Mouse (Mus musculus) small intestine, adult 2 months (tissue): ENCODE results near the gene Ptar1. TPM values are rescaled to one million over a fixed set of nuclear protein-coding genes. Genes with fewer than 3 reads are reported as not detected.

Experiments
- H3K27ac ChIP-seq: fragments of 200-500 bp; 2 replicates; pipeline ENCODE4 v1.5.1; 2012; ENCODE audit warnings: low read depth, low read length, control low read depth, inconsistent platforms; ENCODE audit not compliant: insufficient read depth
- H3K27me3 ChIP-seq: fragments of 200-500 bp; 2 replicates; pipeline ENCODE4 v1.6.1; 2012; ENCODE audit warnings: mild to moderate bottlenecking, moderate library complexity, low read length, inconsistent platforms; ENCODE audit not compliant: control insufficient read depth, insufficient read depth
- H3K36me3 ChIP-seq: fragments of 200-500 bp; 2 replicates; pipeline ENCODE4 v1.6.1; 2012; ENCODE audit warnings: mild to moderate bottlenecking, low read length, control low read depth, inconsistent platforms; ENCODE audit not compliant: control insufficient read depth, insufficient read depth
- H3K4me1 ChIP-seq: fragments of 200-500 bp; 2 replicates; pipeline ENCODE4 v1.6.1; 2012; ENCODE audit warnings: low read length, inconsistent platforms, mixed read lengths; ENCODE audit not compliant: control insufficient read depth, insufficient read depth, insufficient read length
- H3K4me3 ChIP-seq: fragments of 200-500 bp; 2 replicates; pipeline ENCODE4 v1.5.1; 2012; ENCODE audit warnings: low read depth, mild to moderate bottlenecking, control low read depth, inconsistent platforms, low read length, moderate library complexity
- CTCF ChIP-seq: fragments of 200-500 bp; IDR thresholded peaks from 2 replicates; pipeline ENCODE4 v1.5.1; 2012; ENCODE audit warnings: low read depth, mild to moderate bottlenecking, control low read depth, inconsistent platforms, low read length, moderate library complexity, mixed read lengths; ENCODE audit not compliant: insufficient replicate concordance, insufficient read length; ENCODE audit errors: extremely low read depth
- POLR2A ChIP-seq: fragments of 200-500 bp; IDR thresholded peaks from 2 replicates; pipeline ENCODE4 v1.6.1; 2012; ENCODE audit warnings: low read depth, mild to moderate bottlenecking, control low read depth, inconsistent platforms, low read length, moderate library complexity
- WGBS: fragments of 180-500 bp; shearing (Covaris S2); methylation state at CpG from one replicate; pipeline ENCODE4 v1.1.7; 2018; 5-methylcytosine and 5-hydroxymethylcytosine counted together
- polyA plus RNA-seq: library from polyadenylated mRNA; depleted of rRNA; stranded (reverse); fragments of >200 nt; gene quantifications from 2 replicates; pipeline ENCODE4 v1.2.3, GENCODE M21; 2012; rRNA removed

The Ptar1 gene
- polyA plus RNA-seq, 1 experiment, result 0.79 TPM

DNA sequence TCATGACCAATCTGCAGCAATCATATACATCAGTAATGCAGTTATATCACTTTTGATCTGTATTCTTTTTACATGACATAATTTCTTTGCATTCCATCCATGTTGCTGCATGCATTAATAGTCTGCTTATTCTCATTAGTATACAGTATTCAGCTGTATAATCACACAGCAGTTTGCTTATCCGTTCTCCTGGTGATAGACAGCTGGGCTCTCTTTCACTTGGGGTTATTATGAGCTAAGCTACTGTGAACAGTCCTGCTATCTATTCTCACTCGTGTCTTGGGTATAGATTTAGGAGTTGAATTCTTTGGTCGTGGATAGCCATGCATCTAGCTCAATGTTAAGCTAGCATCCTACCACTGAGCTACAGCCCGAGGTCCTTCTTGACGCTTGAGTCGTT is 88.1 kb downstream of the Ptar1 start:
- H3K27ac ChIP-seq, result no peak overlapping the region
- TF ChIP-seq CTCF (no peak), POLR2A (no peak)
- H3K4me1 ChIP-seq, result no peaks in the 10 kb centered on the region
- H3K4me3 ChIP-seq, result no peak overlapping the region
- H3K36me3 ChIP-seq, result no peaks in the 10 kb centered on the region
- 83% methylated on average over 6 of the region's 6 CpGs for WGBS
- H3K27me3 ChIP-seq, result no peaks in the 10 kb centered on the region

DNA sequence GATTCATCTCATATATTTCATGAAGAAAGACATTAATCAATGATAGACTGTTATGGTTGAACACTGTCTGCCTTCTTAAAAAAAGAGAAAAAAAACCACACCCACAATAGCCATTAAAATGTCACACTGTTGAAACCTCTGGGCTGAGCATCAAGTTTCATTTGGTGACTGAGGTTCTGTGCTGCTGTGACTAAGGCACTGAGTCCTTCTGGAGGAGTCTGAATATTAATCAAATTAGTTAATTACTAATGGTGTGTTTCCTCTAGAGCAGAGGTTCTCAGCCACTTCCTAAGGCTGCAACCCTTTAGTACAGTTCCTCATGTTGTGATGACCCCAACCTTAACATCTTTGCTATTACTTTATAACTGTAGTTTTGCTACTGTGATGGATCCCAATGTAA is 91.9 kb downstream of the Ptar1 start:
- TF ChIP-seq CTCF, result no peak
- TF ChIP-seq POLR2A, result no peak

DNA sequence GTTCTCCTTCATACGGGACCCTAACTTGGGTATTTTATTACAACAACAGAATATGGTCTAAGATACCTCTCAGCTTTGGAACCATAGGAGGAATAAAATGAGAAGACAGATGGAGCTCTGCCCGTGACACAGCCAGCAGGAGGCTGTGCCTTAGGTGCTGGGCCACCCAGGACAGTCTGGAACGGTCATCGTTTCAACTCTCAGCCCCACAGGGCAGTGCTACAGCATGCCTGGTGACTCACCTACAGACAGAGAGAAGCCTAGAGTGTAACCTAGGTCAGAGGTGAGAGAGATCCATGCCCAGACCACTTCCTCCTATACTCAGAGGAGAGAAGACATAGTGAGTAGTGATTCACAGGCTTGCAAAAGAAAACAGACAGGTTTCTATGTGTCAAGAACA is 92.9 kb downstream of the Ptar1 start:
- H3K27me3 ChIP-seq, result no peaks in the 10 kb centered on the region
- no peaks in the 10 kb centered on the region for H3K36me3 ChIP-seq
- no peak overlapping the region for H3K4me3 ChIP-seq
- no peak overlapping the region for H3K27ac ChIP-seq
- WGBS, result 76% methylated on average over 4 of the region's 4 CpGs
- no peak for TF ChIP-seq POLR2A
- no peak for TF ChIP-seq CTCF
- H3K4me1 ChIP-seq, result no peaks in the 10 kb centered on the region

More for the DNA sequence above, 91.9 kb downstream of the Ptar1 start:
- no peak overlapping the region for H3K27ac ChIP-seq
- no peaks in the 10 kb centered on the region for H3K27me3 ChIP-seq
- no peaks in the 10 kb centered on the region for H3K4me1 ChIP-seq
- no peak overlapping the region for H3K4me3 ChIP-seq
- no peaks in the 10 kb centered on the region for H3K36me3 ChIP-seq

Other genes starting within 250 kb of the Ptar1 start
- gene Mamdc2, start 239.0 kb upstream of the Ptar1 start, polyA plus RNA-seq, result 1.8 and 2.3 TPM in 2 replicates
- gene 1700028P14Rik, start 34.6 kb upstream of the Ptar1 start, polyA plus RNA-seq, result not detected in 2 replicates
- 1.1 and 2.0 TPM in 2 replicates for gene Apba1, start 71.5 kb downstream of the Ptar1 start, polyA plus RNA-seq